Mouse (Mus musculus): ENCODE measurements around the gene Stard9. TPM values are rescaled to one million over a fixed set of nuclear protein-coding genes. Genes with fewer than 3 reads are reported as not detected.
"Not testable (repeated sequence)": the region's sequence is repeated elsewhere in the genome, so short reads cannot be mapped to it uniquely, and the experiment has no call there.

Stard9 gene
- polyA plus RNA-seq, 1 experiment from 2014 or later, result 20.2 TPM

GRCm38 (mm10) chr2:120663491-120664154 is 34.7 kb downstream of the Stard9 start:
- H3K79me2 ChIP-seq (ENCODE audit: inconsistent target), result peaks cover 58% of the 10 kb centered on the region
- H3K27ac ChIP-seq, result no peak overlapping the region
- no peak overlapping the region for H3K4me3 ChIP-seq (ENCODE audit: inconsistent target)
- WGBS (ENCODE audit: missing documents), result 90% methylated on average over 3 of the region's 3 CpGs
- H3K36me3 ChIP-seq (ENCODE audit: inconsistent target), result peaks cover 27% of the 10 kb centered on the region; the same call in 1 of the 2 replicates

- Histone ChIP-seq H3K4me3 (ENCODE audit: inconsistent target) (no peak overlapping the region), H3K27ac (no peak overlapping the region), H3K36me3 (ENCODE audit: inconsistent target) (peaks cover 50% of the 10 kb centered on the region), H3K79me2 (ENCODE audit: inconsistent target) (peaks cover 20% of the 10 kb centered on the region; the same call in 1 of the 2 replicates)
- 70% methylated on average over 2 of the region's 2 CpGs for WGBS (ENCODE audit: missing documents)
Observed at GRCm38 (mm10) chr2:120667446-120667845, 38.5 kb downstream of the Stard9 start.

GRCm38 (mm10) chr2:120670253-120670652 is 41.3 kb downstream of the Stard9 start:
- WGBS (ENCODE audit: missing documents), result 59% methylated on average over 2 of the region's 2 CpGs
- Histone ChIP-seq H3K4me3 (ENCODE audit: inconsistent target) (no peak overlapping the region), H3K27ac (no peak overlapping the region), H3K79me2 (ENCODE audit: inconsistent target) (no peaks in the 10 kb centered on the region), H3K36me3 (ENCODE audit: inconsistent target) (peaks cover 77% of the 10 kb centered on the region)

- H3K79me2 ChIP-seq (ENCODE audit: inconsistent target); H3K4me3 ChIP-seq (ENCODE audit: inconsistent target); H3K27ac ChIP-seq: not testable (repeated sequence)
- 91% methylated on average over 7 of the region's 7 CpGs for WGBS (ENCODE audit: missing documents)
- peaks cover 87% of the 10 kb centered on the region for H3K36me3 ChIP-seq (ENCODE audit: inconsistent target)
Observed at GRCm38 (mm10) chr2:120681151-120681550, 52.2 kb downstream of the Stard9 start.

- Histone ChIP-seq H3K4me3 (ENCODE audit: inconsistent target) (no peak overlapping the region), H3K79me2 (ENCODE audit: inconsistent target) (no peaks in the 10 kb centered on the region), H3K27ac (no peak overlapping the region), H3K36me3 (ENCODE audit: inconsistent target) (peaks cover 95% of the 10 kb centered on the region)
- 88% methylated on average over 5 of the region's 5 CpGs for WGBS (ENCODE audit: missing documents)
Observed at GRCm38 (mm10) chr2:120697767-120698166, 68.8 kb downstream of the Stard9 start.

- Histone ChIP-seq H3K79me2 (ENCODE audit: inconsistent target) (no peaks in the 10 kb centered on the region), H3K27ac (no peak overlapping the region), H3K36me3 (ENCODE audit: inconsistent target) (peaks cover 99% of the 10 kb centered on the region), H3K4me3 (ENCODE audit: inconsistent target) (no peak overlapping the region)
- WGBS (ENCODE audit: missing documents), result 89% methylated on average over 3 of the region's 3 CpGs
Observed at GRCm38 (mm10) chr2:120700379-120700885, 71.5 kb downstream of the Stard9 start.

GRCm38 (mm10) chr2:120702675-120703074 is 73.8 kb downstream of the Stard9 start:
- H3K4me3 ChIP-seq (ENCODE audit: inconsistent target), result no peak overlapping the region
- H3K36me3 ChIP-seq (ENCODE audit: inconsistent target), result peaks cover 99% of the 10 kb centered on the region
- no peak overlapping the region for H3K27ac ChIP-seq
- H3K79me2 ChIP-seq (ENCODE audit: inconsistent target), result no peaks in the 10 kb centered on the region
- WGBS (ENCODE audit: missing documents), result 66% methylated on average over 5 of the region's 5 CpGs

GRCm38 (mm10) chr2:120707041-120707440 is 78.1 kb downstream of the Stard9 start:
- H3K27ac ChIP-seq, result no peak overlapping the region
- peaks cover 93% of the 10 kb centered on the region for H3K36me3 ChIP-seq (ENCODE audit: inconsistent target)
- no peaks in the 10 kb centered on the region for H3K79me2 ChIP-seq (ENCODE audit: inconsistent target)
- H3K4me3 ChIP-seq (ENCODE audit: inconsistent target), result no peak overlapping the region

GRCm38 (mm10) chr2:120710154-120710553 is 81.2 kb downstream of the Stard9 start:
- Histone ChIP-seq H3K4me3 (ENCODE audit: inconsistent target) (no peak overlapping the region), H3K79me2 (ENCODE audit: inconsistent target) (no peaks in the 10 kb centered on the region), H3K36me3 (ENCODE audit: inconsistent target) (peaks cover 93% of the 10 kb centered on the region), H3K27ac (no peak overlapping the region)
- WGBS (ENCODE audit: missing documents), result 9% methylated on average over 3 of the region's 3 CpGs

- H3K79me2 ChIP-seq (ENCODE audit: inconsistent target), result no peaks in the 10 kb centered on the region
- no peak overlapping the region for H3K4me3 ChIP-seq (ENCODE audit: inconsistent target)
- H3K36me3 ChIP-seq (ENCODE audit: inconsistent target), result peaks cover 92% of the 10 kb centered on the region
- H3K27ac ChIP-seq, result no peak overlapping the region
- 96% methylated on average over 3 of the region's 3 CpGs for WGBS (ENCODE audit: missing documents)
Observed at GRCm38 (mm10) chr2:120710948-120711347, 82.0 kb downstream of the Stard9 start.

- Histone ChIP-seq H3K4me3 (ENCODE audit: inconsistent target) (no peak overlapping the region), H3K36me3 (ENCODE audit: inconsistent target) (peaks cover 85% of the 10 kb centered on the region), H3K79me2 (ENCODE audit: inconsistent target) (no peaks in the 10 kb centered on the region), H3K27ac (no peak overlapping the region)
- WGBS (ENCODE audit: missing documents), result 95% methylated on average over 3 of the region's 3 CpGs
Observed at GRCm38 (mm10) chr2:120713441-120713840, 84.5 kb downstream of the Stard9 start.

- Histone ChIP-seq H3K36me3 (ENCODE audit: inconsistent target) (peaks cover 75% of the 10 kb centered on the region), H3K27ac (no peak overlapping the region), H3K79me2 (ENCODE audit: inconsistent target) (no peaks in the 10 kb centered on the region), H3K4me3 (ENCODE audit: inconsistent target) (no peak overlapping the region)
- WGBS (ENCODE audit: missing documents), result 90% methylated on average over 8 of the region's 8 CpGs
Observed at GRCm38 (mm10) chr2:120718496-120718895, 89.6 kb downstream of the Stard9 start.

- Histone ChIP-seq H3K4me3 (ENCODE audit: inconsistent target) (no peak overlapping the region), H3K36me3 (ENCODE audit: inconsistent target) (peaks cover 75% of the 10 kb centered on the region), H3K27ac (no peak overlapping the region), H3K79me2 (ENCODE audit: inconsistent target) (no peaks in the 10 kb centered on the region)
- WGBS (ENCODE audit: missing documents), result 91% methylated on average over 6 of the region's 6 CpGs
Observed at GRCm38 (mm10) chr2:120720821-120721220, 91.9 kb downstream of the Stard9 start.

- H3K4me3 ChIP-seq (ENCODE audit: inconsistent target), result no peak overlapping the region
- no peak overlapping the region for H3K27ac ChIP-seq
- H3K36me3 ChIP-seq (ENCODE audit: inconsistent target), result peaks cover 77% of the 10 kb centered on the region
- no peaks in the 10 kb centered on the region for H3K79me2 ChIP-seq (ENCODE audit: inconsistent target)
- 88% methylated on average over 2 of the region's 2 CpGs for WGBS (ENCODE audit: missing documents)
Observed at GRCm38 (mm10) chr2:120721911-120722310, 93.0 kb downstream of the Stard9 start.

GRCm38 (mm10) chr2:120722491-120722890 is 93.6 kb downstream of the Stard9 start:
- Histone ChIP-seq H3K27ac (no peak overlapping the region), H3K4me3 (ENCODE audit: inconsistent target) (no peak overlapping the region), H3K36me3 (ENCODE audit: inconsistent target) (peaks cover 81% of the 10 kb centered on the region), H3K79me2 (ENCODE audit: inconsistent target) (no peaks in the 10 kb centered on the region)
- 57% methylated on average over 8 of the region's 8 CpGs for WGBS (ENCODE audit: missing documents)

- Histone ChIP-seq H3K36me3 (ENCODE audit: inconsistent target) (peaks cover 80% of the 10 kb centered on the region; the same call in 1 of the 2 replicates), H3K4me3 (ENCODE audit: inconsistent target) (no peak overlapping the region), H3K27ac (no peak overlapping the region), H3K79me2 (ENCODE audit: inconsistent target) (no peaks in the 10 kb centered on the region)
- 77% methylated on average over 4 of the region's 4 CpGs for WGBS (ENCODE audit: missing documents)
Observed at GRCm38 (mm10) chr2:120723621-120724020, 94.7 kb downstream of the Stard9 start.
